Comparison of ENCODE assay signal across 1 mouse cellular context in genomic region chr2:118543893-118544799, GRCm38 (mm10).
TF ChIP-seq lines count a peak whose summit lies in the region.

No protein-coding gene starts in this region.

TF ChIP-seq in MEL, 35 proteins besides CTCF, POLR2A, EP300 and RAD21 (continued from another document):
- TF ChIP-seq UBTF (IDR thresholded peaks at IDR 0.05; ENCODE audit: borderline replicate concordance, insufficient read depth, low read depth, low read length), result no peak
- TF ChIP-seq POLR2AphosphoS5 (IDR thresholded peaks at IDR 0.05; ENCODE audit: borderline replicate concordance, low read depth, low read length), result no peak
- TF ChIP-seq JUND (IDR thresholded peaks at IDR 0.05; ENCODE audit: low read depth, low read length), result no peak
- peak; percentile 73 for TF ChIP-seq GATA1 (IDR thresholded peaks at IDR 0.05; ENCODE audit: low read depth, low read length)
- TF ChIP-seq BHLHE40 (IDR thresholded peaks at IDR 0.05; ENCODE audit: borderline replicate concordance, low read depth, low read length), result no peak
- no peak for TF ChIP-seq POLR2AphosphoS2 (IDR thresholded peaks at IDR 0.05; ENCODE audit: low read length)
- TF ChIP-seq TAL1 (IDR thresholded peaks at IDR 0.05; ENCODE audit: low read length), result no peak
- TF ChIP-seq ZKSCAN1 (IDR thresholded peaks at IDR 0.05; ENCODE audit: low read depth, low read length), result no peak
- TF ChIP-seq USF2 (IDR thresholded peaks at IDR 0.05; ENCODE audit: borderline replicate concordance in 1 of 2, insufficient read depth in 1 of 2, low read depth in 1 of 2, low read length in 2 of 2), result no peak
TF ChIP-seq in MEL: peak in this region for 8.
